Mouse (Mus musculus) neural tube, embryonic 13.5 days (tissue): Measurements from ENCODE around the gene Prm1. TPM values are rescaled to one million over a fixed set of nuclear protein-coding genes. Genes with fewer than 3 reads are reported as not detected.
"Not testable (repeated sequence)": the region's sequence is repeated elsewhere in the genome, so short reads cannot be mapped to it uniquely, and the experiment has no call there.

Experiments
- ATAC-seq: fragments of 200-750 bp; cut with Nextera tagmentation; 2 replicates; pipeline ENCODE4 v1.8.0; 2017; ENCODE audit warnings: low read depth, mild to moderate bottlenecking, moderate TSS enrichment, moderate library complexity
- H3K27ac ChIP-seq: fragments of 300-500 bp; sonication (generic); replicated peaks from 2 replicates; pipeline ENCODE4 v1.5.1; 2015; ENCODE audit warnings: moderate library complexity, mild to moderate bottlenecking, inconsistent platforms
- H3K27me3 ChIP-seq: fragments of 300-500 bp; sonication (generic); 2 replicates; pipeline ENCODE4 v1.6.1; 2015; ENCODE audit warnings: mild to moderate bottlenecking, inconsistent platforms
- H3K36me3 ChIP-seq: fragments of 300-500 bp; sonication (generic); 2 replicates; pipeline ENCODE4 v1.6.1; 2015; ENCODE audit warnings: mild to moderate bottlenecking, inconsistent platforms
- H3K4me1 ChIP-seq: fragments of 300-500 bp; sonication (generic); replicated peaks from 2 replicates; pipeline ENCODE4 v1.6.1; 2015; ENCODE audit warnings: inconsistent platforms
- H3K4me2 ChIP-seq: fragments of 300-500 bp; sonication (generic); 2 replicates; pipeline ENCODE4 v1.6.1; 2015; ENCODE audit warnings: inconsistent platforms, mild to moderate bottlenecking, moderate library complexity
- H3K4me3 ChIP-seq: fragments of 300-500 bp; sonication (generic); 2 replicates; pipeline ENCODE4 v1.5.1; 2015; ENCODE audit warnings: mild to moderate bottlenecking, inconsistent platforms
- H3K9ac ChIP-seq: fragments of 300-500 bp; sonication (generic); 2 replicates; pipeline ENCODE4 v1.6.1; 2015; ENCODE audit warnings: moderate library complexity, mild to moderate bottlenecking, inconsistent platforms
- H3K9me3 ChIP-seq: fragments of 300-500 bp; sonication (generic); 2 replicates; pipeline ENCODE4 v1.6.1; 2016; ENCODE audit warnings: inconsistent platforms
- WGBS: fragments of 180-500 bp; shearing (Covaris S2); methylation state at CpG from one replicate; pipeline ENCODE4 v1.1.7; 2015; 5-methylcytosine and 5-hydroxymethylcytosine counted together
- polyA plus RNA-seq: library from polyadenylated mRNA; unstranded; fragments of >200 nt; fragmentation: Nextera tagmentation; extraction: Ambion mirVana; gene quantifications from 2 replicates; pipeline ENCODE4 v1.2.1, GENCODE M21; 2015

Gene Prm1
- 0.64 TPM in 1 of 2 replicates, not detected in the other for polyA plus RNA-seq

- Histone ChIP-seq H3K27me3 (no peaks in the 10 kb centered on the region), H3K4me3 (no peak within 1 kb of the TSS), H3K4me1 (0 out of 2 replicates have a peak, but pooled peaks cover 6% of the 10 kb centered on the region), H3K9ac (no peak within 1 kb of the TSS), H3K4me2 (no peak within 1 kb of the TSS), H3K9me3 (no peaks in the 10 kb centered on the region), H3K27ac (no peak within 1 kb of the TSS), H3K36me3 (no peaks in the 10 kb centered on the region)
- no peak for ATAC-seq
- WGBS = 75% methylated on average over 10 of the region's 10 CpGs
Observed at GRCm38 (mm10) chr16:10805789-10806527, at the start of gene Prm1. Gene Prm1 (minus strand): TSS chr16:10805839.

- H3K4me3 ChIP-seq, H3K4me2 ChIP-seq, H3K27me3 ChIP-seq, H3K9ac ChIP-seq, H3K9me3 ChIP-seq, H3K4me1 ChIP-seq, H3K27ac ChIP-seq, ATAC-seq, H3K36me3 ChIP-seq: not testable (repeated sequence)
- WGBS = 87% methylated on average over 10 of the region's 10 CpGs
Observed at GRCm38 (mm10) chr16:10852216-10852615, 46.6 kb upstream of the Prm1 start.

- H3K9me3 ChIP-seq = no peaks in the 10 kb centered on the region
- 0 out of 2 replicates have a peak overlapping the region, but pooled peaks have one; percentile 23 for H3K27ac ChIP-seq
- H3K4me2 ChIP-seq = no peak overlapping the region
- WGBS = 43% methylated on average over 4 of the region's 4 CpGs
- no peak overlapping the region for H3K4me3 ChIP-seq
- H3K27me3 ChIP-seq = no peaks in the 10 kb centered on the region
- no peak overlapping the region for H3K9ac ChIP-seq
- no peaks in the 10 kb centered on the region for H3K36me3 ChIP-seq
- no peak for ATAC-seq
- H3K4me1 ChIP-seq = peaks cover 13% of the 10 kb centered on the region; the same call in 1 of the 2 replicates
Observed at GRCm38 (mm10) chr16:10850905-10851304, 45.3 kb upstream of the Prm1 start.

GRCm38 (mm10) chr16:10849965-10850861, 44.6 kb upstream of the Prm1 start:
- Histone ChIP-seq H3K36me3 (no peaks in the 10 kb centered on the region), H3K4me3 (no peak overlapping the region), H3K9ac (no peak overlapping the region), H3K27me3 (no peaks in the 10 kb centered on the region), H3K4me1 (peaks cover 13% of the 10 kb centered on the region; the same call in 1 of the 2 replicates), H3K27ac (no peak overlapping the region), H3K9me3 (no peaks in the 10 kb centered on the region), H3K4me2 (no peak overlapping the region)
- ATAC-seq = no peak
- WGBS = 71% methylated on average over 12 of the region's 12 CpGs

- ATAC-seq = 0 out of 2 replicates have a peak, but pooled peaks have one; percentile 7
- Histone ChIP-seq H3K27me3 (no peaks in the 10 kb centered on the region), H3K27ac (no peak overlapping the region), H3K4me2 (no peak overlapping the region), H3K36me3 (no peaks in the 10 kb centered on the region), H3K4me1 (peaks cover 25% of the 10 kb centered on the region), H3K9ac (no peak overlapping the region), H3K4me3 (no peak overlapping the region), H3K9me3 (no peaks in the 10 kb centered on the region)
- WGBS = 59% methylated on average over 4 of the region's 4 CpGs
Observed at GRCm38 (mm10) chr16:10846503-10846902, 40.9 kb upstream of the Prm1 start.

GRCm38 (mm10) chr16:10845952-10846351, 40.3 kb upstream of the Prm1 start:
- H3K9me3 ChIP-seq = no peaks in the 10 kb centered on the region
- no peak overlapping the region for H3K9ac ChIP-seq
- no peak overlapping the region for H3K27ac ChIP-seq
- no peak for ATAC-seq
- no peak overlapping the region for H3K4me2 ChIP-seq
- peaks cover 20% of the 10 kb centered on the region for H3K4me1 ChIP-seq
- no peaks in the 10 kb centered on the region for H3K36me3 ChIP-seq
- no peaks in the 10 kb centered on the region for H3K27me3 ChIP-seq
- WGBS = 73% methylated on average over 6 of the region's 6 CpGs
- H3K4me3 ChIP-seq = no peak overlapping the region

- no peak for ATAC-seq
- Histone ChIP-seq H3K36me3 (no peaks in the 10 kb centered on the region), H3K9ac (no peak overlapping the region), H3K4me2 (peak overlapping the region; percentile 45), H3K27me3 (no peaks in the 10 kb centered on the region), H3K4me3 (no peak overlapping the region), H3K4me1 (peaks cover 18% of the 10 kb centered on the region; the same call in 1 of the 2 replicates), H3K9me3 (no peaks in the 10 kb centered on the region), H3K27ac (no peak overlapping the region)
- WGBS = 72% methylated on average over 6 of the region's 6 CpGs
Observed at GRCm38 (mm10) chr16:10844319-10844670, 38.7 kb upstream of the Prm1 start.

- Histone ChIP-seq H3K27ac (no peak overlapping the region; the same call in 1 of the 2 replicates), H3K4me3 (no peak overlapping the region; the same call in 1 of the 2 replicates), H3K4me1 (peaks cover 21% of the 10 kb centered on the region; the same call in 1 of the 2 replicates)
Observed at GRCm38 (mm10) chr16:10843486-10844318, 38.1 kb upstream of the Prm1 start.

GRCm38 (mm10) chr16:10842282-10842855, 36.7 kb upstream of the Prm1 start:
- Histone ChIP-seq H3K4me2 (no peak overlapping the region), H3K36me3 (no peaks in the 10 kb centered on the region), H3K4me1 (peaks cover 30% of the 10 kb centered on the region), H3K27me3 (no peaks in the 10 kb centered on the region), H3K4me3 (no peak overlapping the region), H3K9me3 (no peaks in the 10 kb centered on the region), H3K27ac (no peak overlapping the region), H3K9ac (no peak overlapping the region)
- no peak for ATAC-seq
- WGBS = 50% methylated on average over 4 of the region's 4 CpGs

More at GRCm38 (mm10) chr16:10843486-10844318, 38.1 kb upstream of the Prm1 start:
- no peak for ATAC-seq
- WGBS = 28% methylated on average over 18 of the region's 18 CpGs
- H3K36me3 ChIP-seq = no peaks in the 10 kb centered on the region
- peak overlapping the region; percentile 26; the same call in 1 of the 2 replicates for H3K9ac ChIP-seq
- no peaks in the 10 kb centered on the region for H3K9me3 ChIP-seq
- peak overlapping the region; percentile 45 for H3K4me2 ChIP-seq
- no peaks in the 10 kb centered on the region for H3K27me3 ChIP-seq

- H3K9ac ChIP-seq = no peak overlapping the region
- H3K27ac ChIP-seq = no peak overlapping the region
- H3K9me3 ChIP-seq = no peaks in the 10 kb centered on the region
- no peaks in the 10 kb centered on the region for H3K27me3 ChIP-seq
- 91% methylated on average over 14 of the region's 14 CpGs for WGBS
- no peaks in the 10 kb centered on the region for H3K36me3 ChIP-seq
- ATAC-seq = no peak
- no peak overlapping the region for H3K4me3 ChIP-seq
- no peak overlapping the region for H3K4me2 ChIP-seq
- peaks cover 28% of the 10 kb centered on the region for H3K4me1 ChIP-seq
Observed at GRCm38 (mm10) chr16:10840018-10840417, 34.4 kb upstream of the Prm1 start.

GRCm38 (mm10) chr16:10838487-10839245, 33.0 kb upstream of the Prm1 start:
- H3K9ac ChIP-seq = no peak overlapping the region
- no peak overlapping the region for H3K27ac ChIP-seq
- H3K4me1 ChIP-seq = peaks cover 25% of the 10 kb centered on the region
- H3K4me2 ChIP-seq = no peak overlapping the region
- no peak for ATAC-seq
- H3K27me3 ChIP-seq = no peaks in the 10 kb centered on the region
- no peaks in the 10 kb centered on the region for H3K9me3 ChIP-seq
- H3K4me3 ChIP-seq = no peak overlapping the region
- WGBS = 29% methylated on average over 10 of the region's 10 CpGs
- no peaks in the 10 kb centered on the region for H3K36me3 ChIP-seq
